Mouse (Mus musculus) forebrain, embryonic 11.5 days (tissue): ENCODE results near the gene Pigo. TPM values are rescaled to one million over a fixed set of nuclear protein-coding genes. Genes with fewer than 3 reads are reported as not detected.
"Not testable (repeated sequence)": the region's sequence is repeated elsewhere in the genome, so short reads cannot be mapped to it uniquely, and the experiment has no call there.

Source experiments
- ATAC-seq: fragments of 200-750 bp; cut with Nextera tagmentation; replicated peaks from 2 replicates; pipeline ENCODE4 v1.8.0; 2017; ENCODE audit warnings: moderate TSS enrichment; ENCODE audit not compliant: low FRiP score
- DNase-seq: peaks from one replicate; pipeline ENCODE4 v3.0.0-alpha.2; 2017; ENCODE audit warnings: low spot score
- H3K27ac ChIP-seq: fragments of 300-500 bp; sonication (generic); 2 replicates; pipeline ENCODE4 v1.5.1; 2014; ENCODE audit warnings: low read depth, low read length
- H3K27me3 ChIP-seq: fragments of 300-500 bp; sonication (generic); 2 replicates; pipeline ENCODE4 v1.6.1; 2014; ENCODE audit warnings: mild to moderate bottlenecking, low read length, mixed read lengths; ENCODE audit not compliant: control insufficient read depth, insufficient read depth
- H3K36me3 ChIP-seq: fragments of 300-500 bp; sonication (generic); 2 replicates; pipeline ENCODE4 v1.6.1; 2014; ENCODE audit warnings: mild to moderate bottlenecking, low read length, moderate library complexity, mixed read lengths; ENCODE audit not compliant: control insufficient read depth, insufficient read depth
- H3K4me1 ChIP-seq: fragments of 300-500 bp; sonication (generic); replicated peaks from 2 replicates; pipeline ENCODE4 v1.6.1; 2014; ENCODE audit warnings: low read length, mixed read lengths; ENCODE audit not compliant: control insufficient read depth, insufficient read depth
- H3K4me2 ChIP-seq: fragments of 300-500 bp; sonication (generic); 2 replicates; pipeline ENCODE4 v1.6.1; 2014; ENCODE audit warnings: low read depth, mild to moderate bottlenecking, low read length, moderate library complexity, mixed read lengths; ENCODE audit not compliant: severe bottlenecking
- H3K4me3 ChIP-seq: fragments of 300-500 bp; sonication (generic); 2 replicates; pipeline ENCODE4 v1.5.1; 2014; ENCODE audit warnings: low read depth, low read length
- H3K9ac ChIP-seq: fragments of 300-500 bp; sonication (generic); 2 replicates; pipeline ENCODE4 v1.6.1; 2014; ENCODE audit warnings: low read length
- H3K9me3 ChIP-seq: fragments of 300-500 bp; sonication (generic); 2 replicates; pipeline ENCODE4 v1.6.1; 2016; ENCODE audit warnings: low read length, mixed read lengths; ENCODE audit not compliant: control insufficient read depth
- WGBS: fragments of 180-500 bp; shearing (Covaris S2); extraction: QIAGEN DNeasy Blood & Tissue Kit; methylation state at CpG from one replicate; pipeline ENCODE4 v1.1.7; 2014; 5-methylcytosine and 5-hydroxymethylcytosine counted together
- polyA plus RNA-seq: library from polyadenylated mRNA; unstranded; fragments of >200 nt; fragmentation: Nextera tagmentation; extraction: Ambion mirVana; gene quantifications from 2 replicates; pipeline ENCODE4 v1.2.1, GENCODE M21; 2014

The Pigo gene
- polyA plus RNA-seq, 1 experiment from 2014 or later, result 25.8 TPM

GRCm38 (mm10) chr4:43001272-43001671 is 24.3 kb downstream of the Pigo start:
- H3K4me3 ChIP-seq, result 0 out of 2 replicates have a peak overlapping the region, but pooled peaks have one; percentile 94
- peak overlapping the region; percentile 92 for H3K27ac ChIP-seq
- 93% methylated on average over 2 of the region's 2 CpGs for WGBS
- H3K9ac ChIP-seq, result no peak overlapping the region
- no peak overlapping the region for H3K4me2 ChIP-seq
- no peak for ATAC-seq
- no peaks in the 10 kb centered on the region for H3K9me3 ChIP-seq
- peaks cover 7% of the 10 kb centered on the region; the same call in 1 of the 2 replicates for H3K4me1 ChIP-seq
- H3K36me3 ChIP-seq, result no peaks in the 10 kb centered on the region; the same call in 1 of the 2 replicates
- no peaks in the 10 kb centered on the region for H3K27me3 ChIP-seq
- DNase-seq, result no peak

- Histone ChIP-seq H3K4me3 (peak within 1 kb of the TSS; percentile 94), H3K4me2 (peak within 1 kb of the TSS; percentile 83), H3K9ac (peak within 1 kb of the TSS; percentile 78), H3K27ac (peak within 1 kb of the TSS; percentile 92)
- H3K27me3 ChIP-seq, H3K9me3 ChIP-seq, H3K4me1 ChIP-seq, H3K36me3 ChIP-seq: not testable (repeated sequence)
- DNase-seq, result peak; percentile 99
- WGBS, result under 1% methylated on average over 45 of the region's 56 CpGs
- ATAC-seq, result peak; percentile 99
Measured at GRCm38 (mm10) chr4:43000141-43000986, 25.3 kb downstream of the Pigo start, which contains the start of gene Vcp. TSS of gene Vcp (minus strand) at chr4:43000507.

- Histone ChIP-seq H3K4me1 (peaks cover 7% of the 10 kb centered on the region; the same call in 1 of the 2 replicates), H3K9ac (peak overlapping the region; percentile 78), H3K27ac (peak overlapping the region; percentile 89), H3K4me3 (peak overlapping the region; percentile 94), H3K4me2 (peak overlapping the region; percentile 83), H3K27me3 (no peaks in the 10 kb centered on the region), H3K9me3 (no peaks in the 10 kb centered on the region), H3K36me3 (peaks cover 6% of the 10 kb centered on the region; the same call in 1 of the 2 replicates)
- peak; percentile 85 for ATAC-seq
- WGBS, result under 1% methylated on average over 49 of the region's 51 CpGs
- DNase-seq, result peak; percentile 90
Measured at GRCm38 (mm10) chr4:42999451-43000140, 26.0 kb downstream of the Pigo start.

- Histone ChIP-seq H3K4me1 (peaks cover 7% of the 10 kb centered on the region; the same call in 1 of the 2 replicates), H3K4me3 (peak overlapping the region; percentile 94; the same call in 1 of the 2 replicates), H3K9ac (0 out of 2 replicates have a peak overlapping the region, but pooled peaks have one; percentile 23), H3K4me2 (peak overlapping the region; percentile 83; the same call in 1 of the 2 replicates), H3K27ac (no peak overlapping the region), H3K27me3 (no peaks in the 10 kb centered on the region), H3K9me3 (no peaks in the 10 kb centered on the region), H3K36me3 (peaks cover 15% of the 10 kb centered on the region; the same call in 1 of the 2 replicates)
- DNase-seq (no peak), ATAC-seq (no peak)
- 82% methylated on average over 2 of the region's 2 CpGs for WGBS
Measured at GRCm38 (mm10) chr4:42998022-42998421, 27.6 kb downstream of the Pigo start.

- DNase-seq (no peak), ATAC-seq (no peak)
- H3K27ac ChIP-seq, result no peak overlapping the region
- no peak overlapping the region for H3K4me2 ChIP-seq
- no peak overlapping the region for H3K4me3 ChIP-seq
- no peaks in the 10 kb centered on the region for H3K4me1 ChIP-seq
- WGBS, result 86% methylated on average over 1 of the region's 1 CpGs
- no peaks in the 10 kb centered on the region for H3K27me3 ChIP-seq
- H3K36me3 ChIP-seq, result peaks cover 30% of the 10 kb centered on the region
- H3K9ac ChIP-seq, result no peak overlapping the region
- H3K9me3 ChIP-seq, result no peaks in the 10 kb centered on the region
Measured at GRCm38 (mm10) chr4:42988296-42988695, 37.3 kb downstream of the Pigo start.

- not testable (repeated sequence) for H3K27ac ChIP-seq, H3K4me2 ChIP-seq, ATAC-seq, H3K4me3 ChIP-seq, H3K9ac ChIP-seq, DNase-seq, H3K9me3 ChIP-seq, H3K4me1 ChIP-seq, H3K27me3 ChIP-seq
- 91% methylated on average over 7 of the region's 8 CpGs for WGBS
- H3K36me3 ChIP-seq, result peaks cover 13% of the 10 kb centered on the region; the same call in 1 of the 2 replicates
Measured at GRCm38 (mm10) chr4:42980467-42980866, 45.2 kb downstream of the Pigo start.

- Histone ChIP-seq H3K36me3 (peaks cover 2% of the 10 kb centered on the region; the same call in 1 of the 2 replicates), H3K9me3 (no peaks in the 10 kb centered on the region), H3K27me3 (no peaks in the 10 kb centered on the region), H3K4me2 (no peak overlapping the region), H3K4me1 (no peaks in the 10 kb centered on the region), H3K4me3 (no peak overlapping the region), H3K27ac (no peak overlapping the region), H3K9ac (no peak overlapping the region)
- WGBS, result 93% methylated on average over 4 of the region's 4 CpGs
- ATAC-seq (no peak), DNase-seq (no peak)
Measured at GRCm38 (mm10) chr4:42978062-42978461, 47.6 kb downstream of the Pigo start.

GRCm38 (mm10) chr4:42973868-42974267 is 51.8 kb downstream of the Pigo start:
- DNase-seq (no peak), ATAC-seq (no peak)
- WGBS, result 89% methylated on average over 5 of the region's 5 CpGs
- Histone ChIP-seq H3K9ac (no peak overlapping the region), H3K27me3 (no peaks in the 10 kb centered on the region), H3K9me3 (no peaks in the 10 kb centered on the region), H3K27ac (no peak overlapping the region), H3K4me2 (no peak overlapping the region), H3K4me1 (no peaks in the 10 kb centered on the region), H3K4me3 (no peak overlapping the region), H3K36me3 (no peaks in the 10 kb centered on the region; the same call in 1 of the 2 replicates)
